Mouse (Mus musculus) liver, embryonic 14.5 days (tissue): ENCODE data around the gene Adap1. TPM values are rescaled to one million over a fixed set of nuclear protein-coding genes. Genes with fewer than 3 reads are reported as not detected.

Source experiments
- ATAC-seq: fragments of 200-750 bp; cut with Nextera tagmentation; 2 replicates; pipeline ENCODE4 v1.8.0; 2017; ENCODE audit warnings: moderate number of reproducible peaks, mild to moderate bottlenecking, moderate library complexity; ENCODE audit not compliant: insufficient read depth
- DNase-seq, 3 experiments: peaks; one replicate each; pipeline ENCODE4 v3.0.0-alpha.2; 2012 to 2013; ENCODE audit warnings: low read depth in 3 of 3, low spot score in 3 of 3
- H3K27ac ChIP-seq: fragments of 300-500 bp; sonication (generic); 2 replicates; pipeline ENCODE4 v1.5.1; 2014; ENCODE audit warnings: moderate library complexity, mild to moderate bottlenecking, control low read depth, inconsistent platforms
- H3K27me3 ChIP-seq: fragments of 300-500 bp; sonication (generic); 2 replicates; pipeline ENCODE4 v1.6.1; 2014; ENCODE audit warnings: mild to moderate bottlenecking, low read length, moderate library complexity; ENCODE audit not compliant: control insufficient read depth, insufficient read depth
- H3K36me3 ChIP-seq: fragments of 300-500 bp; sonication (generic); replicated peaks from 2 replicates; pipeline ENCODE4 v1.6.1; 2014; ENCODE audit warnings: low read depth; ENCODE audit not compliant: control insufficient read depth, insufficient read depth
- H3K4me1 ChIP-seq, 2 experiments: fragments of 200-500 bp in 1 of 2; fragments of 300-500 bp in 1 of 2; sonication (generic) in 1 of 2; replicated peaks; 2 replicates each; pipeline ENCODE4 v1.6.1; 2012 to 2014; ENCODE audit warnings: antibody characterized with exemption in 1 of 2, inconsistent platforms in 1 of 2, low read length in 1 of 2; ENCODE audit not compliant: control insufficient read depth in 2 of 2, insufficient read depth in 2 of 2
- H3K4me2 ChIP-seq: fragments of 300-500 bp; sonication (generic); 2 replicates; pipeline ENCODE4 v1.6.1; 2014; ENCODE audit warnings: low read depth, mild to moderate bottlenecking, control low read depth, moderate library complexity
- H3K4me3 ChIP-seq, 2 experiments: fragments of 200-500 bp in 1 of 2; fragments of 300-500 bp in 1 of 2; sonication (generic) in 1 of 2; 2 replicates each; pipeline ENCODE4 v1.5.1; 2012 to 2014; ENCODE audit warnings: low read depth in 2 of 2, low read length in 2 of 2, mild to moderate bottlenecking in 2 of 2, control low read depth in 1 of 2, inconsistent platforms in 1 of 2, moderate library complexity in 1 of 2; ENCODE audit not compliant: insufficient read depth in 1 of 2
- H3K9ac ChIP-seq: fragments of 300-500 bp; sonication (generic); replicated peaks from 2 replicates; pipeline ENCODE4 v1.6.1; 2014; ENCODE audit warnings: mild to moderate bottlenecking, control low read depth, moderate library complexity
- H3K9me3 ChIP-seq: fragments of 300-500 bp; sonication (generic); 2 replicates; pipeline ENCODE4 v1.6.1; 2016; ENCODE audit warnings: low read length, mixed read lengths; ENCODE audit not compliant: control insufficient read depth
- CTCF ChIP-seq: IDR thresholded peaks from 2 replicates; pipeline ENCODE4 v1.5.1; 2016; ENCODE audit warnings: antibody characterized with exemption, low read depth, control low read depth
- EP300 ChIP-seq: IDR thresholded peaks from 2 replicates; pipeline ENCODE4 v1.6.1; 2016; ENCODE audit warnings: antibody characterized with exemption, low read depth
- WGBS: fragments of 180-500 bp; shearing (Covaris S2); extraction: QIAGEN DNeasy Blood & Tissue Kit; methylation state at CpG from one replicate; pipeline ENCODE4 v1.1.7; 2014; ENCODE audit not compliant: insufficient replicate concordance; 5-methylcytosine and 5-hydroxymethylcytosine counted together
- polyA plus RNA-seq, 2 experiments: library from polyadenylated mRNA; depleted of rRNA in 1 of 2; stranded (reverse) in 1 of 2; unstranded in 1 of 2; fragments of >200 nt; fragmentation: Nextera tagmentation in 1 of 2; extraction: Ambion mirVana in 1 of 2; gene quantifications; 2 replicates each; pipeline versions ENCODE4 v1.2.1 to v1.2.3; 2012 to 2014

Adap1 gene
- polyA plus RNA-seq, 2 experiments: 2.2 to 3.0 TPM

DNA sequence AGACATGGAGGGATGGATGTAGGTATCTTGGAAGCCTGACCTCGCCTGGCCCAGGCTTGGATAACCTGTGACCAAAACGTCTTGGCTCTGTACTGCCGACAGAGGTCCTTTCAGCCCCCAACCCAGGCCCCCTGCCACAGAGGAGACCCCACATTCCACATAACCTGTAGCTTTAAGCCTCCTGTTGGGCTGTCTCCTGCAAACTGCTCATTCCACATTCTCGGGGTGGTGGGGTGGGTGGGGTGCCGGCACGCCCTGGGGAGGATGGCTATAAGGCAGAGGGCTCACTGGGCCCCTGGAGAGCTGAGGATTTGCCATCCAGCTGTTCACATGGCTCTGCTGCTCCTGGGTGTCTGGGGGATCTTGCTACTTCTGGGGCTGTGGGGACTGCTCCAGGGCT, 26.9 kb upstream of the Adap1 start, which contains the start of gene Cyp2w1:
Gene Cyp2w1, plus strand, starts transcription at position 301 of the 400 bp plus-strand sequence.
- H3K4me1 ChIP-seq: peaks cover 24 to 31% of the 10 kb centered on the region in 2 experiments
- H3K27ac ChIP-seq: no peak within 1 kb of the TSS
- WGBS: 45% methylated on average over 6 of the region's 6 CpGs
- no peaks in the 10 kb centered on the region for H3K9me3 ChIP-seq
- DNase-seq (no peak), ATAC-seq (no peak)
- no peak within 1 kb of the TSS for H3K4me3 ChIP-seq
- no peak within 1 kb of the TSS for H3K4me2 ChIP-seq
- H3K9ac ChIP-seq: no peak within 1 kb of the TSS; the same call in 1 of the 2 replicates
- H3K36me3 ChIP-seq: no peaks in the 10 kb centered on the region
- no peak for TF ChIP-seq EP300
- no peak for TF ChIP-seq CTCF
- no peaks in the 10 kb centered on the region for H3K27me3 ChIP-seq

DNA sequence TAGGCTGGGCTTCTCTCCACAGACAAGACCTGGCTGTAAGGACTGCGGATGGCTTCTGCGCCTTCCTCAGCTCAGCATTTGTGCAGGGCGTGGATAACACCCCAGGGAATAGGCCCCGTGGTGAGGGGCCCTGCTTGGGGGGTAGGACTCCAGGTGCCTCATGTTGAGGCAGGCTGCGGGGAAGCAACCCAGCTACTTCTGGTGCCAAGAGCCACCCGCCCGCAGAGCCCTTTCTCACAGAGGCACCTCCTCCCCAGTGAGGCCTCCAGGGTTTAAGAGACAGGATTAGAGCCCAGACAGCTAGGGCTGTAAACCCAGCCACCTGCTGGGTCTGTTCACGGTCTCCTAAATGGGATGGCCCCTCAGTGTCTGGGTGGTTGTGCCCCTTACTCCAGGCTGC, 26.2 kb upstream of the Adap1 start:
- H3K27ac ChIP-seq: no peak overlapping the region

DNA sequence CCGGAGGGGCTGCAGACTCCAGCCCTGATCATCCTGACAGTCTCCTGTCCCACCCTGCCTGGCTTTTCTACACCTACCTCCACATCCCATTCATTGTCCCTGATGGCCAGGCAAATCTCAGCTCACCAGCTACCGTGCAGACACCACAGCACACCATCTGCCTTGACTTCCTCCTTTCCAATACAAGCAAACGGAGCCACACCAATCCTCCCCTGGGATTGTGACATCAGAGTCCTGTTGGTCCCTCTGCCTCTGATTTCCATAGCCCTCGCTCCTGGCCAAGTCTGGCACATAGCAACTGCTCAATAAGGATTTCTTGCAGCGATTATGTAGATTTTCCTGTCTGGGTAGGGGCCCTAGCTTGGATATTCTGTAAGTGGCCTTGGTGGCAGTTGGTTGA, 25.7 kb upstream of the Adap1 start, which contains the start of gene Cox19:
Gene Cox19, minus strand, starts transcription at position 285 of the 400 bp plus-strand sequence.
- H3K36me3 ChIP-seq: no peaks in the 10 kb centered on the region
- H3K9ac ChIP-seq: no peak within 1 kb of the TSS; the same call in 1 of the 2 replicates
- H3K4me1 ChIP-seq: peaks cover 24 to 31% of the 10 kb centered on the region in 2 experiments
- no peak within 1 kb of the TSS for H3K4me3 ChIP-seq
- no peak within 1 kb of the TSS for H3K4me2 ChIP-seq
- H3K27me3 ChIP-seq: no peaks in the 10 kb centered on the region
- 39% methylated on average over 5 of the region's 5 CpGs for WGBS
- TF ChIP-seq CTCF: no peak
- TF ChIP-seq EP300: no peak
- ATAC-seq (no peak), DNase-seq (no peak)
- H3K27ac ChIP-seq: no peak within 1 kb of the TSS
- no peaks in the 10 kb centered on the region for H3K9me3 ChIP-seq

More for the DNA sequence above, 26.2 kb upstream of the Adap1 start:
- Histone ChIP-seq H3K9me3 (no peaks in the 10 kb centered on the region), H3K27me3 (no peaks in the 10 kb centered on the region), H3K4me1 (peaks cover 24 to 31% of the 10 kb centered on the region in 2 experiments), H3K9ac (no peak overlapping the region; the same call in 1 of the 2 replicates), H3K36me3 (no peaks in the 10 kb centered on the region), H3K4me2 (no peak overlapping the region), H3K4me3 (no peak overlapping the region)
- ATAC-seq: no peak
- no peak for DNase-seq
- 25% methylated on average over 8 of the region's 8 CpGs for WGBS
- TF ChIP-seq EP300 (no peak), CTCF (no peak)

DNA sequence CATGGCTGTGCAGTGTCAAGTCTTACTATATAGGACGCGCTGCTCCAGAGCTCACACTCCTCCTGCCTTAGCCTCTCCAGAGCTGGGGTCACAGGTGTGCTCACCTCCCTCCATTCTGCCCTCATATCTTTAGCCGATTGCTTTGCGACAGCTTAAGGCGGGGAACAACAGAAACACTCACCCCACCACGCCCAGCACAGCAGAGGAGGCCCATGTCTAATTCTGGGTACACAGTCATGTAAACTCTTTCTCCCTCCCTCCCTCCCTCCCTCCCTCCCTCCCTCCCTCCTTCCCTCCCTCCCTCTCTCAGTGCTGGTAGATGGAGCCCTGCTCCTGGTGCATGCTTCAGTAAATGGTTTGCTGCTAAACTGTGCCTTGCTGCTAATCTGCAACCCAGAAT, 24.3 kb upstream of the Adap1 start:
- ATAC-seq: peak; percentile 45
- Histone ChIP-seq H3K27ac (peak overlapping the region; percentile 47), H3K9me3 (no peaks in the 10 kb centered on the region), H3K4me2 (peak overlapping the region; percentile 49), H3K4me3 (no peak overlapping the region; a peak in 1 of 4 replicates), H3K9ac (no peak overlapping the region), H3K36me3 (no peaks in the 10 kb centered on the region), H3K4me1 (peaks cover 30 to 38% of the 10 kb centered on the region in 2 experiments), H3K27me3 (no peaks in the 10 kb centered on the region)
- no peak for DNase-seq
- 40% methylated on average over 6 of the region's 6 CpGs for WGBS
- no peak for TF ChIP-seq CTCF
- no peak for TF ChIP-seq EP300

DNA sequence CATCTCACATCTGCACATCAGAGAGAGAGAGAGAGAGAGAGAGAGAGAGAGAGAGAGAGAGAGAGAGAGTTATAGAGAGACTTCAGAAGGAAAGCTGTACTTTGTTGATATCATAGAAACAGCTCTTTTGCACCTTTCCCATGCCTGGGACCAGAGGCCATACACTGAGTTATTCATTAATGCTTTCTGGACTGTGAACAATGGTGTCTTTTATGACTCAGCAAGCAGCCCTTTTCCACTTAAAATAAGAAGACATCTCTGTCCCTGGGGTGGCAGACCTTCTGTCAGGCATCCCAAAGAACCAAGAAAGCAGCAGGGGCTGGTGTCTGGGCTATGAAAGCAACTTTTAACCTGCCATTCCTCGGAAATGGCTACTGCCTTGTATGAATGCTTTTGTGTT, 21.8 kb upstream of the Adap1 start:
- Histone ChIP-seq H3K27me3 (no peaks in the 10 kb centered on the region), H3K9ac (no peak overlapping the region), H3K4me1 (peaks cover 26 to 40% of the 10 kb centered on the region in 2 experiments), H3K4me2 (no peak overlapping the region), H3K36me3 (peaks cover 6% of the 10 kb centered on the region), H3K4me3 (no peak overlapping the region), H3K27ac (no peak overlapping the region), H3K9me3 (no peaks in the 10 kb centered on the region)
- TF ChIP-seq CTCF (no peak), EP300 (no peak)
- 57% methylated on average over 1 of the region's 1 CpGs for WGBS
- DNase-seq (no peak), ATAC-seq (no peak)
